Mouse (Mus musculus) CH12.LX (cell line): ENCODE data around the gene Naa25. TPM values are rescaled to one million over a fixed set of nuclear protein-coding genes. Genes with fewer than 3 reads are reported as not detected.

Source experiments
- DNase-seq: peaks from one replicate; pipeline ENCODE4 v3.0.0-alpha.2; 2013; ENCODE audit errors: extremely low read depth
- H3K27ac ChIP-seq: 2 replicates; pipeline ENCODE4 v1.5.1; 2012; ENCODE audit warnings: low read depth, mild to moderate bottlenecking, control low read depth, moderate library complexity; ENCODE audit not compliant: insufficient read depth
- H3K27me3 ChIP-seq: replicated peaks from 2 replicates; pipeline ENCODE3; 2012; ENCODE audit warnings: inconsistent platforms
- H3K36me3 ChIP-seq, 2 experiments: replicated peaks in 1 of 2; 2 replicates each; pipeline versions ENCODE3 to v1.6.1; 2012; ENCODE audit warnings: inconsistent platforms in 1 of 2, low read length in 1 of 2, mild to moderate bottlenecking in 1 of 2, mixed read lengths in 1 of 2, moderate library complexity in 1 of 2; ENCODE audit not compliant: control insufficient read depth in 1 of 2, insufficient read depth in 1 of 2
- H3K4me1 ChIP-seq, 2 experiments: 2 replicates each; pipeline ENCODE4 v1.6.1; 2012; ENCODE audit warnings: inconsistent platforms in 1 of 2, moderate library complexity in 1 of 2; ENCODE audit not compliant: insufficient read depth in 2 of 2, control insufficient read depth in 1 of 2
- H3K4me2 ChIP-seq: 2 replicates; pipeline ENCODE4 v1.6.1; 2012; ENCODE audit warnings: low read depth, mild to moderate bottlenecking, control low read depth; ENCODE audit not compliant: poor library complexity, insufficient read depth, severe bottlenecking
- H3K4me3 ChIP-seq, 3 experiments: fragments of 150-350 bp in 1 of 3; sonication (generic) in 1 of 3; replicated peaks in 1 of 3; 2 replicates each; pipeline versions ENCODE3 to v1.5.1; 2011 to 2012; ENCODE audit warnings: low read depth in 2 of 3, low read length in 2 of 3, mild to moderate bottlenecking in 2 of 3, moderate library complexity in 2 of 3, control low read depth in 1 of 3, improper control_type of control experiment in 1 of 3, inconsistent platforms in 1 of 3, mixed read lengths in 1 of 3; ENCODE audit not compliant: poor library complexity in 1 of 3
- H3K79me2 ChIP-seq: replicated peaks from 2 replicates; pipeline ENCODE4 v1.6.1; 2012; ENCODE audit warnings: mild to moderate bottlenecking, moderate library complexity; ENCODE audit not compliant: control insufficient read depth, poor library complexity, insufficient read depth, severe bottlenecking; ENCODE audit errors: extremely low read depth
- H3K9ac ChIP-seq: 2 replicates; pipeline ENCODE4 v1.6.1; 2012; ENCODE audit warnings: low read depth, mild to moderate bottlenecking, control low read depth, moderate library complexity; ENCODE audit not compliant: insufficient read depth
- H3K9me3 ChIP-seq: replicated peaks from 2 replicates; pipeline ENCODE3; 2012; ENCODE audit warnings: low read length, inconsistent platforms, mixed read lengths
- CHD2 ChIP-seq: IDR thresholded peaks from 2 replicates; pipeline ENCODE4 v1.6.1; 2011; ENCODE audit warnings: low read length, improper control_type of control experiment
- CTCF ChIP-seq, 2 experiments: IDR thresholded peaks in 1 of 2; conservative IDR thresholded peaks in 1 of 2; 2 replicates each; pipeline ENCODE4 v1.5.1; 2011 to 2012; ENCODE audit warnings: low read depth in 2 of 2, low read length in 2 of 2, improper control_type of control experiment in 1 of 2, inconsistent platforms in 1 of 2, mild to moderate bottlenecking in 1 of 2, moderate library complexity in 1 of 2
- ELF1 ChIP-seq: IDR thresholded peaks from 2 replicates; pipeline ENCODE4 v1.6.1; 2014; ENCODE audit warnings: low read depth, mild to moderate bottlenecking, inconsistent platforms, low read length, improper control_type of control experiment
- EP300 ChIP-seq: IDR thresholded peaks from 2 replicates; pipeline ENCODE4 v1.6.1; 2011; ENCODE audit warnings: low read length, improper control_type of control experiment
- ETS1 ChIP-seq: conservative IDR thresholded peaks from 2 replicates; pipeline ENCODE4 v1.6.1; 2012; ENCODE audit warnings: low read depth, mild to moderate bottlenecking, inconsistent platforms, low read length, improper control_type of control experiment, moderate library complexity
- MAZ ChIP-seq: IDR thresholded peaks from 2 replicates; pipeline ENCODE4 v1.6.1; 2012; ENCODE audit warnings: low read depth, mild to moderate bottlenecking, inconsistent platforms, low read length, improper control_type of control experiment, moderate library complexity
- MXI1 ChIP-seq: IDR thresholded peaks from 2 replicates; pipeline ENCODE4 v1.6.1; 2011; ENCODE audit warnings: mild to moderate bottlenecking, low read depth, low read length, improper control_type of control experiment
- MYC ChIP-seq: IDR thresholded peaks from 2 replicates; pipeline ENCODE4 v1.6.1; 2011; ENCODE audit warnings: low read depth, mild to moderate bottlenecking, improper control_type of control experiment, low read length
- NELFE ChIP-seq: IDR thresholded peaks from 2 replicates; pipeline ENCODE4 v1.6.1; 2011; ENCODE audit warnings: low read depth, low read length, improper control_type of control experiment
- PAX5 ChIP-seq: IDR thresholded peaks from 2 replicates; pipeline ENCODE4 v1.6.1; 2012; ENCODE audit warnings: low read length, inconsistent platforms, mixed read lengths
- POLR2A ChIP-seq: IDR thresholded peaks from 2 replicates; pipeline ENCODE4 v1.6.1; 2011; ENCODE audit warnings: low read depth, mild to moderate bottlenecking, improper control_type of control experiment, low read length
- POLR2AphosphoS2 ChIP-seq: IDR thresholded peaks from 2 replicates; pipeline ENCODE4 v1.6.1; 2011; ENCODE audit warnings: low read depth, low read length, improper control_type of control experiment
- RAD21 ChIP-seq: IDR thresholded peaks from 2 replicates; pipeline ENCODE4 v1.6.1; 2011; ENCODE audit warnings: low read depth, mild to moderate bottlenecking, low read length, improper control_type of control experiment, moderate library complexity
- RCOR1 ChIP-seq: conservative IDR thresholded peaks from 2 replicates; pipeline ENCODE4 v1.6.1; 2012; ENCODE audit warnings: low read depth, mild to moderate bottlenecking, inconsistent platforms, low read length, improper control_type of control experiment
- TCF12 ChIP-seq: IDR thresholded peaks from 2 replicates; pipeline ENCODE4 v1.6.1; 2014; ENCODE audit warnings: low read depth, mild to moderate bottlenecking, inconsistent platforms, low read length, improper control_type of control experiment
- USF1 ChIP-seq: IDR thresholded peaks from 2 replicates; pipeline ENCODE4 v1.6.1; 2014; ENCODE audit warnings: low read depth, mild to moderate bottlenecking, inconsistent platforms, low read length, improper control_type of control experiment
- USF2 ChIP-seq: conservative IDR thresholded peaks from 2 replicates; pipeline ENCODE4 v1.6.1; 2011; ENCODE audit warnings: low read depth, low read length, improper control_type of control experiment
- ZC3H11A ChIP-seq: IDR thresholded peaks from 2 replicates; pipeline ENCODE4 v1.6.1; 2012; ENCODE audit warnings: low read depth, mild to moderate bottlenecking, inconsistent platforms, low read length, improper control_type of control experiment
- dilution Hi-C: fragments of 300-500 bp; cut with MboI; formaldehyde crosslinking; loops from 2 replicates; pipeline ENCODE4 v1.14.3; 2020; ENCODE audit warnings: low sequenced_read_pairs; ENCODE audit not compliant: extremely low pct_unique_long_range_greater_than_20kb, extremely low pct_ligation_motif_present
- in situ Hi-C: fragments of 300-500 bp; cut with MboI; formaldehyde crosslinking; loops from 3 replicates; pipeline ENCODE4 v1.14.3; 2019; ENCODE audit warnings: low sequenced_read_pairs, low pct_ligation_motif_present, low pct_unique_long_range_greater_than_20kb, mixed read lengths
- polyA plus RNA-seq: library from polyadenylated mRNA; unstranded; fragments of >175 nt; gene quantifications from 2 replicates; pipeline ENCODE4 v1.2.1, GENCODE M21; 2012; ENCODE audit warnings: low read depth; ENCODE audit not compliant: insufficient read length
- total RNA-seq, 2 experiments: library from RNA; depleted of rRNA; stranded (reverse); fragments of 300-350 nt in 1 of 2; fragments of >200 nt in 1 of 2; gene quantifications; 2 replicates each; pipeline ENCODE4 v1.2.3; 2012 to 2014

Gene Naa25
- total and polyA plus RNA-seq, 3 experiments = 41.3 to 60.3 (median 59.7) TPM

DNA sequence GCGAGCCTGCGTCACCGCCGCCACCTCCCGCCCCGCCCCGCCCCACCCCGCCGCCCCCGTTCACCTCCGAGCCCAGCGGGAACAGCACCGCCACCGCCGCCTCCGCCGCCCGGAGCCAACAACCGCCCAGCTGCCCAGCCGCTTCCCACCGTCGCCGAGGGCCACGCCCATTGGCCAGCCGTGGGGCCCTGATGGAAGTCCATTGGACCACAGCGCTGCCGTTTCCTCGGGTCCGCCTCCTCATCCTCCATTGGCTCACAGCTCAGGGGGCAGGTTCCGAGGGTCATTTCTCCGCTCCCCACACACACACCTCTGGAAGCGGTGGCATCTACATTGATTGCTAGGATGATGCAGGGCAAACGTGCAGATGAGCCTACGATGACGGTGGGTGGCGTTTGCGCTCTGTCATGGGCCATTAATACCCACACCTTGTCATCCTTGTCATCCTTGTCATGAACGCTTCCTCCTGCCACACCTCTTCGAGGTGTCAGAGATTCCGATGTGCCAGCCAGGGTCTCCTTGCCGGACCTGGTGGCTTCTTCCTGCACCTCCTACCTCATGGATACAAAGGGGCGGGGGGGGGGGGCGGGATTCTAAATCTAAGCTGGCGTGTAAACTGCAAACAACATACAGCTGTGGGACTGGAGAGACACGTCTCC, 12.1 kb upstream of the Naa25 start, which contains the start of gene Trafd1 (continued):
- 0 out of 2 replicates have a peak, but pooled peaks have one; percentile 14 for TF ChIP-seq MAZ
- TF ChIP-seq MYC = no peak
- no peak for TF ChIP-seq CTCF (conservative IDR thresholded peaks at IDR 0.05 in 1 of 2, IDR thresholded peaks at IDR 0.05 in 1 of 2; ENCODE audit: low read depth in 2 of 2, low read length in 2 of 2)
- no peak for TF ChIP-seq ZC3H11A
- TF ChIP-seq RCOR1 = no peak
- TF ChIP-seq ELF1 = peak; percentile 49; the same call in 1 of the 2 replicates
- no peak for TF ChIP-seq POLR2AphosphoS2
- TF ChIP-seq USF1 = no peak
- no peak for TF ChIP-seq RAD21
- no peak for TF ChIP-seq ETS1
- TF ChIP-seq TCF12 = peak; percentile 84
- no peak for TF ChIP-seq EP300
- TF ChIP-seq PAX5 = no peak
- peak; percentile 44; the same call in 1 of the 2 replicates for TF ChIP-seq NELFE

DNA sequence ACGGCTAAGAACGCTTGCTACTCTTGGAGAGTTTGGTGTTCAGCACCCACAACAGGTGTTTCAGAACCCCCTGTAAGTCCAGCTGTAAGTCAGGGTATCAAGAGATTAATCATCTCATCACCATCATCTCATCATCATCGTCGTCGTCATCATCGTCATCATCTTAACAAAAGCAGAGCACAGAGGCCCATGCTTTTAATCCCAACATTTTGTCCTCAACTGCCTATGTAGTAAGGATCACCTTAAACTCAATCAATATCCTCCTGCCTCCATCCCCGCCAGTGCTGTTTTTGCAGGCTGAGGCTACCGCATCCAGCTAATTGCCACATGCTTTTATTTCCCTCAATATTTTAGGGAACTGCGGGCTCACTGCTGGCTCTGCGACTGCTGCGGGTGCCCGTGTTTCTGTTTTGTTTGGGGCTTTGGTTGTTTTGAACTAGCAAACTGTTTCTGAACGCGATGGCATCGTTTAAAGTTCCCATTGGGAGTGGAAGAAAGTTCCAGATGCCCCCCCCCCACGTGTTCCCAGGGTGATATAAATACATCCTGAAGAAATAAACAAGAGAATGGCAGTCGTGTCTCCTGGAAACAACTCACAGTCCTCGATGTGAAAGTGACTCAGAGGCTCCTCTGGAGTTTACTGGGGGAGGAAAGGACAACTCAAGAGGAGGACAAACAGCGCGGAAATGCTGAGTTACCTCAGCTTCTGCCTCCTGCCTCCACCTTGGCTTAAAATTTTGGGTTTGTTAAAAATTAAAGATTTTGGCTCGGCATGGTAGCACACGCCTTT, 11.4 kb upstream of the Naa25 start:
- in situ Hi-C loops = no loop called here
- Histone ChIP-seq H3K27me3 (no peaks in the 10 kb centered on the region), H3K27ac (no peak overlapping the region), H3K9me3 (no peaks in the 10 kb centered on the region), H3K4me1 (peaks cover 11 to 39% of the 10 kb centered on the region in 2 experiments), H3K79me2 (peaks cover 19% of the 10 kb centered on the region), H3K4me2 (peak overlapping the region; percentile 39), H3K36me3 (peaks cover 10 to 17% of the 10 kb centered on the region in 2 experiments), H3K9ac (no peak overlapping the region; the same call in 1 of the 2 replicates), H3K4me3 (no peak overlapping the region)
- dilution Hi-C loops = no loop called here
- TF ChIP-seq MXI1 = no peak
- TF ChIP-seq ETS1 = no peak
- no peak for TF ChIP-seq POLR2A
- TF ChIP-seq RCOR1 = no peak
- no peak for TF ChIP-seq USF2
- TF ChIP-seq TCF12 = no peak
- TF ChIP-seq CHD2 = no peak
- no peak for DNase-seq
